Mouse (Mus musculus) left cerebral cortex, postnatal 14 days (tissue): Measurements from ENCODE around the gene Hip1. TPM values are rescaled to one million over a fixed set of nuclear protein-coding genes. Genes with fewer than 3 reads are reported as not detected.
A peak's percentile ranks its signal among the peaks of the same experiment; 100 is the strongest.
"Not testable (repeated sequence)": the region's sequence is repeated elsewhere in the genome, so short reads cannot be mapped to it uniquely, and the experiment has no call there.

Experiments
- DNase-seq, 2 experiments: peaks; one replicate each; pipeline ENCODE4 v3.0.0; 2021 to 2022; ENCODE audit warnings: low spot score in 2 of 2, mixed read lengths in 1 of 2
- intact Hi-C: fragments of 180-260 bp; cut with DNase I; formaldehyde crosslinking; loops from one replicate; pipeline ENCODE4 v1.15.1; 2025
- total RNA-seq, 2 experiments: library from RNA; stranded (reverse); gene quantifications; 2 replicates each; pipeline ENCODE4 v1.2.3; 2021

Gene Hip1
- total RNA-seq, 2 experiments from 2014 or later, result 66.9 to 72.0 TPM

DNA sequence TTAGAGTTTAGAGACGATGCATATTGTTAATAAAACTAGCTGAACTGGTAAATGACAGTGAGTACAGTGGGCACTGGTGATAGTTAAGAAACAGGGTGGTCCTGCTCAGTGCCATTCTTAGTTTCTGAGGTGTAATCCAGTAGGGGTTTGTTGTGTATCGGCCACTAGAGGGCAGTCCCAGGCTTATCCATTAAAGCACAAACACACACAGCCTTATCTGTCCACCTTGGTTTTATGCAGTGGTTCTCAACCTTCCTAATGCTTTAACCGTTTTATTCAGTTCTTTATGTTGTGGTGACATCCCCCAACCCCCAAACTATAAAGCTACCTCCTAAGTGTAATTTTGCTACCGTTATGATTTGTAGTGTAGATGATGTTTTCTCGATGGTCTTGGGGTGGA, 149.1 kb downstream of the Hip1 start:
- intact Hi-C loops, result no loop called here
- DNase-seq, result peak; percentile 58 to 62

GRCm38 (mm10) chr5:135394004-135394823, 150.7 kb downstream of the Hip1 start, which contains the start of gene Pom121:
TSS of gene Pom121 (minus strand) at chr5:135394546.
- peak; percentile 78 to 89 for DNase-seq
- intact Hi-C loops, result no loop called here

GRCm38 (mm10) chr5:135383771-135384170, 161.1 kb downstream of the Hip1 start:
- no peak for DNase-seq
- intact Hi-C loops, result loop anchor here (10.0 kb wide), 1 partner anchor 159 kb away; no protein-coding TSS in a partner anchor

DNA sequence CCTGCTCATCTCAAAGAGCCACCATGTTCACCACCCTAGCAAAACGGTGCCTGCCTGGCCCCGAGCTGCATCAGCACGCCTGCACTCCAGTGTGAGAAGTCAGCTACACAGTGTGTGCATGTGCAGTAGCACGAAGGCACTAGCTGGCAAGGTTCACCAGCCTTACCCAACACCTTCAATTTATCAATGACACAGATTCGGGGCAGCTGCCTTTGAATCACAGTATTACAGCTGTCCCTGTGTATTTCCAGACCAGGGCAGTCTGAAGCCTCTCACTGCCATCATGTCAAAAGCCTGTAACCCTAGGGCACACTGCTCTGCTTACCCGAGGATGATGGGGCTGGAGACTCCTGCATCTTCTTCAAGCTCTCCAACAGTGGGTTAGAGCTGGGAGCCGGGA, 162.2 kb downstream of the Hip1 start:
- no peak for DNase-seq
- intact Hi-C loops, result loop anchor here (10.0 kb wide), 1 partner anchor 158 kb away; no protein-coding TSS in a partner anchor

GRCm38 (mm10) chr5:135381356-135381925, 163.5 kb downstream of the Hip1 start:
- no peak for DNase-seq
- intact Hi-C loops, result loop anchor here (10.0 kb wide), 1 partner anchor 157 kb away; no protein-coding TSS in a partner anchor

DNA sequence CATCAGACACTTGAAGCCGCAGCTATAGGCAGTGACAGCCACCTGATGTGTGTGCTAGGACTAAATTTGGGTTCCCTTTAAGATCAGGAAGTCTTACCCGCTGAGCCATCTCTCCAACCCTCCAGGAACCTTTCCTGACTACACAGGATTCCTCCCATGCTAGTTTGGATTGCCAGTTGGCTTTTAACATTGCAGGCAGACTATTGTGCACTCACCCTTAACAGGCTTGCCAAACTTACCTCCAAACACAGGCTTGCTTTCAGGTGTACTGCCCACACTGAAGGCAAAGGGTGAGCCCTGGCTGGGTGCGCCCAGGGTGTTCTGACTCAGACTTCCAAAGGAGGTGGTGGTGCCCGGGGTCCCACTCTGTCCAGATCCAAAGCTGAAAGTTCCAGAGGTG, 164.2 kb downstream of the Hip1 start:
- no peak for DNase-seq
- intact Hi-C loops, result loop anchor here (10.0 kb wide), 1 partner anchor 156 kb away; no protein-coding TSS in a partner anchor

DNA sequence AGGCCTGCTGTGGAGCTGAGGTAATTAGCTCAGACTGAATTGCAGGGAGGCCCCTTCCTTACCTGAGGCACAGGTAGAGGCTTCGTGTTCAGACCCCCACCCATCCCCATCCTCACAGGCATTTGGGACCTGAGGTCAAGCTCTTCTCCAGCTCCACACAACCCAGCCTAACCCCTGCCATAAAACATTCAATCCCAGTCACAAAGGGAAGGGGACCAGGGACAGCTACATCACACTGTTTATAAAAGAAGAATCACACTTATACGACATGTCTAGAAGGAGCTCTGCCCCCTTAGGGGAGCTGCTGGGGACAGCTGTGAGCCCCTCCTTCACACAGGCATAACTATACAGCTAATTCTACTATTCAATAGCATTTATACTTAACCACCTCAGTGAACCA, 168.6 kb downstream of the Hip1 start:
- no peak for DNase-seq
- intact Hi-C loops, result no loop called here

DNA sequence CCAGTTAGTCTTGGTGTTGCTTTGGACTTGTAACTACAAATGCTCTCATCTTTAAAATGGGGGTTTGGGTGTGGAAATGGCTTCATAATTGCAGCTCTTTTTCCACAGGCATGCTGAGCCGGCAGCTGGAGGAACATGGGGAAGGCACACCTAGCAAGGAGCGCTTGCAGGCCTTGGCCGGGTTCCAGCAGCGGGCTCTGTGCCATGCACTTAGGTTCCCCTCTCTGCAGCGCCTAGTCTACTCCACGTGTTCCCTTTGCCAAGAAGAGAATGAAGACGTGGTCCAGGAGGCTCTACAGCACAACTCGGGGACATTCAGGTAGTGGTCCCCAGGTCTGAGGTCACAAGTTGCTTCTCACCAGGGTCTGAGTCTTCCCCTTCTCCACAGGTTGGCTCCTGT, 169.8 kb downstream of the Hip1 start:
- peak in 1 of 2 experiments; percentile 41 for DNase-seq
- intact Hi-C loops, result no loop called here

GRCm38 (mm10) chr5:135373601-135374000, 171.3 kb downstream of the Hip1 start:
- intact Hi-C loops, result no loop called here

DNA sequence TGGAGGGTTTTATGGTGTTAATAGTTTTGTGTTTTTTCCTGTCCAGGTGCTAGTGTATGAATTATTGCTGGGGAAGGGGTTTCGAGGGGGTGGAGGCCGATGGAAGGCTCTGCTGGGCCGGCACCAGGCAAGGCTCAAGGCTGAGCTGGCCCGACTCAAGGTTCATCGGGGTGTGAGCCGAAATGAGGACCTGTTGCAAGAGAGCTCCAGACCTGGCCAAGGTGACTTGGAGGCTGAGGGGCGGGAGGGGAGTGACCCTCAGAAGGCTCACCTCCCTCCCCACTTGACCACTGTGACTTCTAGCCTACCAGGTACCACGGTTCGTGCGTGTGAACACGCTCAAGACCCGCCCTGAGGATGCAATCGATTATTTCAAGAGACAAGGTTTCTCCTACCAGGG, 173.7 kb downstream of the Hip1 start:
- DNase-seq, result no peak
- intact Hi-C loops, result no loop called here

More at GRCm38 (mm10) chr5:135373601-135374000, 171.3 kb downstream of the Hip1 start:
- no peak for DNase-seq

DNA sequence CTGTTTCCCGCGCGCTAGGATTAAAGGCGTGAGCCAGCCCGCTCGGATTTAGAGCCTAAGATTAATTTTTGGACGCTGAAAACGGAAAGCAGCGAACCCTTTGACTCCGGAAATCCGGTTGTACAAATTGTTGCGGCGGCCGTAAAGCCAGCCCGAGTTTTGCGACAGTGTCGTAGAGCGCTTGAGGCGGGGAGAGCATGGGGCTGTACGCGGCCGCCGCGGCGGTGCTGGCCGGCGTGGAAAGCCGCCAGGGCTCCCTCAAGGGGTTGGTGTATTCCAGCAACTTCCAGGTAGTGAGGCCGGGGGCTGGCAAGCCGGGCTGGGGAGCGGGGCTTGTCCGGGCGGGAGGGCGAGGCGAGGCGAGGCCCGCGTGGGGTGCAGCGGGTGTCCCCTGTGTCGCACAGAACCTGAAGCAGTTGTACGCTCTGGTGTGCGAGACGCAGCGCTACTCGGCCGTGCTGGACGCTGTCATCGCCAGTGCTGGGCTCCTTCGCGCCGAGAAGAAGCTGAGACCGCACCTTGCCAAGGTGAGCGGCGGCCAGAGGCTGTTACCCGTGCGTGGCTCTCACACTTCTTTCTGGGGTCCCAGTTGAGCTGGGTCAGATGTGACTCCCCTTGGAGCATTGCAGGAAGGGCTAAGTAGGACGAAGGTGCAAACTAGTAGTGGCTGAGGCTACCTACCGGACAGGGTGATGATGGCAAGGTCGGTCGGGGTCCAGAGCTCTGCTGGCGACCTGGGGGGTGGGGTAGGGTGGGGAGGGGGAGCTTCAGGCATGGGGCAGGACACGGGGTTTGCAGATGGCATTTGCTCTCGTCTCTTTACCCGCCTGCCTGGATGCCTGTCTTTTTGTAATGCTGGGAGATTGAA, 174.9 kb downstream of the Hip1 start, which contains the start of gene Nsun5:
TSS of gene Nsun5 (plus strand) at position 167 of the 868 bp plus-strand sequence.
- DNase-seq, result peak; percentile 95 to 98
- intact Hi-C loops, result no loop called here

GRCm38 (mm10) chr5:135369196-135369595, 175.7 kb downstream of the Hip1 start:
- DNase-seq, intact Hi-C loops: not testable (repeated sequence)

DNA sequence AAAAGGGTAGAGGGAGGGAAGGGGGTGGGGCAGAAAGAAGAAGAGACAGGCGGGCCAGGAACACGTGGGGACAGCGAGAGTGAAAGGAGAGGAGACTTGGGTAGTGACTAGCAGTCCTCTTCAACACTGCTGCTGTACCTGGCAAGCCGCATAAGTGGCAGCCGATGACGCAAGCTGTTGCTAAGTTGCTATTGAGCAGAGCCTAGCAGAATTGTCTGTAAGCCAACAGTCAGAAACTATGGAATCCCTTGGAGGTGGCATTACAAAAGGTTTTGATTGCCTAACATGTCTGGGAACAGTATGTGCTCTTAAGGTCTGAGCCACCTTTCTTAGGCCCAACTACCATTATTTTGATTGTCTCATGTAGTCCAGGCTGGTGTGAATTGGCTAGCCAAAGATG, 176.6 kb downstream of the Hip1 start:
- no peak for DNase-seq
- intact Hi-C loops, result no loop called here

- DNase-seq, result no peak
- intact Hi-C loops, result no loop called here
These were observed 177.1 kb downstream of the Hip1 start for GRCm38 (mm10) chr5:135367841-135368240.

GRCm38 (mm10) chr5:135363540-135363939, 181.4 kb downstream of the Hip1 start:
- intact Hi-C loops, result no loop called here
- no peak for DNase-seq

- DNase-seq, result no peak
- intact Hi-C loops, result no loop called here
These were observed 182.3 kb downstream of the Hip1 start for GRCm38 (mm10) chr5:135362572-135362971.

- intact Hi-C loops, result no loop called here
These were observed 185.1 kb downstream of the Hip1 start for GRCm38 (mm10) chr5:135359772-135360171.

GRCm38 (mm10) chr5:135357556-135357955, 187.4 kb downstream of the Hip1 start:
- intact Hi-C loops, result no loop called here
- peak; percentile 45 to 57 for DNase-seq

More at GRCm38 (mm10) chr5:135359772-135360171, 185.1 kb downstream of the Hip1 start:
- DNase-seq, result no peak
